ENCODE assay signal across 15 mouse cellular contexts in the genomic region with DNA sequence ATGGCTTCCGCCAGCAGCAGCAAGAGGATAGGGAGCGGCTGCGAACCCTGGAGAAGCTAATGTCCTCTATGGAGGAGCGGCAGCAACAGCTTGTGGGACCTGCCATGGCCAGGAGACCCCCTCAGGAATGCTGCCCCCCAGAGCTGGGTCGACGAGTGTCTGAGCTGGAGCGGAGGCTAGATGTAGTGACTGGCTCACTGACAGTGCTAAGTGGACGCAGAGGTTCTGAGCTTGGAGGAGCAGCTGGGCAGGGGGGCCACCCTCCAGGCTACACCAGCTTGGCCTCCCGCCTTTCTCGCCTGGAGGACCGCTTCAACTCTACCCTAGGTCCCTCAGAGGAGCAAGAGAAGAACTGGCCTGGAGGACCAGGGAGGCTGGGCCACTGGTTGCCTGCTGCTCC. TPM values are rescaled to one million over a fixed set of nuclear protein-coding genes. Genes with fewer than 3 reads are reported as not detected.
A peak's percentile ranks its signal among the peaks of the same experiment; 100 is the strongest.
DNase-seq lines count a peak whose midpoint lies in the region; ATAC-seq and TF ChIP-seq lines count a peak whose summit lies in the region.
"Had no signal": no experiment of that assay in that cellular context is flagged by ENCODE, and none has a peak within 500 bp of the region (broad histone marks: within the 10 kb centered on the region; RNA-seq: fewer than 3 reads in every experiment).

No protein-coding gene starts in this region.

- no peak for ATAC-seq in heart, embryonic 12.5 days (ENCODE audit: insufficient number of reproducible peaks, low FRiP score)
- no peak for ATAC-seq in heart, embryonic 11.5 days (replicated peaks; ENCODE audit: insufficient number of reproducible peaks, low FRiP score, low TSS enrichment)
- ATAC-seq in liver, embryonic 11.5 days (replicated peaks; ENCODE audit: low FRiP score), result no peak
- no peak for ATAC-seq in limb, embryonic 13.5 days (ENCODE audit: low FRiP score, low read depth)
- ATAC-seq in forebrain, postnatal 0 days, result no peak

- 83% methylated on average over 11 of the region's 11 CpGs for WGBS in heart, embryonic 12.5 days
- WGBS in heart, embryonic 11.5 days (ENCODE audit: insufficient replicate concordance), result 84% methylated on average over 11 of the region's 11 CpGs
- 88% methylated on average over 11 of the region's 11 CpGs for WGBS in liver, embryonic 11.5 days
- 86% methylated on average over 11 of the region's 11 CpGs for WGBS in limb, embryonic 13.5 days
- 94% methylated on average over 11 of the region's 11 CpGs for WGBS in forebrain, postnatal 0 days

- peaks cover 84% of the 10 kb centered on the region for H3K4me1 ChIP-seq in heart, embryonic 12.5 days (replicated peaks)
- peaks cover 39% of the 10 kb centered on the region for H3K4me1 ChIP-seq in heart, embryonic 11.5 days (ENCODE audit: control insufficient read depth, insufficient read depth, low read length)
- peaks cover 57% of the 10 kb centered on the region for H3K4me1 ChIP-seq in liver, embryonic 11.5 days (replicated peaks; ENCODE audit: control insufficient read depth, insufficient read depth, low read length)
- H3K4me1 ChIP-seq in bone marrow macrophage, adult 2 months (ENCODE audit: control insufficient read depth, insufficient read depth, low read length), result peaks cover 40% of the 10 kb centered on the region
- H3K4me1 ChIP-seq in limb, embryonic 13.5 days, result peaks cover 85% of the 10 kb centered on the region
- 0 out of 2 replicates have a peak, but pooled peaks cover 4% of the 10 kb centered on the region for H3K4me1 ChIP-seq in forebrain, postnatal 0 days (ENCODE audit: insufficient read depth)

- H3K27ac ChIP-seq in heart, embryonic 12.5 days (ENCODE audit: poor library complexity, severe bottlenecking), result no peak overlapping the region
- no peak overlapping the region for H3K27ac ChIP-seq in heart, embryonic 11.5 days (ENCODE audit: low read depth, low read length)
- no peak overlapping the region; the same call in 1 of the 2 replicates for H3K27ac ChIP-seq in liver, embryonic 11.5 days (ENCODE audit: low read depth, low read length)
- peak overlapping the region; percentile 95 for H3K27ac ChIP-seq in bone marrow macrophage, adult 2 months (ENCODE audit: insufficient read depth, low read depth, low read length)
- no peak overlapping the region for H3K27ac ChIP-seq in limb, embryonic 13.5 days
- no peak overlapping the region for H3K27ac ChIP-seq in forebrain, postnatal 0 days (ENCODE audit: low read depth, low read length)
- H3K27ac ChIP-seq: forebrain, embryonic 12.5 days; hindbrain, embryonic 14.5 days had no signal

- TF ChIP-seq POLR2A in bone marrow macrophage, adult 2 months (IDR thresholded peaks at IDR 0.05; ENCODE audit: borderline replicate concordance, low read depth, low read length), result no peak

- peaks cover 44% of the 10 kb centered on the region for H3K36me3 ChIP-seq in heart, embryonic 12.5 days
- peaks cover 11% of the 10 kb centered on the region for H3K36me3 ChIP-seq in heart, embryonic 11.5 days (ENCODE audit: control insufficient read depth, insufficient read depth, low read length)
- H3K36me3 ChIP-seq in liver, embryonic 11.5 days (ENCODE audit: control insufficient read depth, insufficient read depth, low read length), result peaks cover 26% of the 10 kb centered on the region
- H3K36me3 ChIP-seq in limb, embryonic 13.5 days, result peaks cover 46% of the 10 kb centered on the region
- no peaks in the 10 kb centered on the region for H3K36me3 ChIP-seq in forebrain, postnatal 0 days (ENCODE audit: insufficient read depth)
- H3K36me3 ChIP-seq: forebrain, embryonic 12.5 days had no signal

- TF ChIP-seq CTCF in bone marrow macrophage, adult 2 months (IDR thresholded peaks at IDR 0.05; ENCODE audit: low read depth, low read length), result no peak
- no peak for TF ChIP-seq CTCF in forebrain, postnatal 0 days (IDR thresholded peaks at IDR 0.05; ENCODE audit: low read depth)

- no peaks in the 10 kb centered on the region for H3K27me3 ChIP-seq in heart, embryonic 12.5 days (replicated peaks)
- no peaks in the 10 kb centered on the region for H3K27me3 ChIP-seq in heart, embryonic 11.5 days (ENCODE audit: control insufficient read depth, insufficient read depth, low read length)
- H3K27me3 ChIP-seq in liver, embryonic 11.5 days (replicated peaks; ENCODE audit: control insufficient read depth, insufficient read depth, low read length), result no peaks in the 10 kb centered on the region
- H3K27me3 ChIP-seq in limb, embryonic 13.5 days, result no peaks in the 10 kb centered on the region
- no peaks in the 10 kb centered on the region for H3K27me3 ChIP-seq in forebrain, postnatal 0 days (ENCODE audit: insufficient read depth, low read length)
- H3K27me3 ChIP-seq: forebrain, embryonic 12.5 days had no signal

- no peak for DNase-seq in liver, embryonic 11.5 days (ENCODE audit: low spot score)
- DNase-seq in liver, result no peak
- no peak for DNase-seq in right cerebral cortex, postnatal 36 days (ENCODE audit: low spot score in 2 of 2)
- no peak for DNase-seq in forebrain, postnatal 0 days
- DNase-seq: adrenal gland, adult 8-10 months; kidney, adult 2 months; left cerebral cortex, postnatal 4 days; right cerebral cortex, adult 18-20 months; thymus, adult 2 months had no signal

- H3K4me3 ChIP-seq in heart, embryonic 12.5 days, result no peak overlapping the region
- H3K4me3 ChIP-seq in heart, embryonic 11.5 days (ENCODE audit: low read depth, low read length), result no peak overlapping the region
- H3K4me3 ChIP-seq in liver, embryonic 11.5 days (ENCODE audit: low read depth, low read length), result peak overlapping the region; percentile 4; the same call in 1 of the 2 replicates
- no peak overlapping the region for H3K4me3 ChIP-seq in bone marrow macrophage, adult 2 months (ENCODE audit: insufficient read depth, low read length)
- H3K4me3 ChIP-seq in limb, embryonic 13.5 days, result no peak overlapping the region
- no peak overlapping the region for H3K4me3 ChIP-seq in forebrain, postnatal 0 days (ENCODE audit: low read depth, low read length)
- H3K4me3 ChIP-seq: forebrain, embryonic 12.5 days had no signal

- H3K9me3 ChIP-seq in heart, embryonic 12.5 days (replicated peaks), result no peaks in the 10 kb centered on the region
- no peaks in the 10 kb centered on the region for H3K9me3 ChIP-seq in heart, embryonic 11.5 days (replicated peaks; ENCODE audit: control insufficient read depth, low read length)
- no peaks in the 10 kb centered on the region for H3K9me3 ChIP-seq in liver, embryonic 11.5 days (ENCODE audit: control insufficient read depth, low read length)
- H3K9me3 ChIP-seq in limb, embryonic 13.5 days, result no peaks in the 10 kb centered on the region
- no peaks in the 10 kb centered on the region for H3K9me3 ChIP-seq in forebrain, postnatal 0 days (ENCODE audit: low read length)
- H3K9me3 ChIP-seq: forebrain, embryonic 12.5 days had no signal

- no peak overlapping the region for H3K4me2 ChIP-seq in heart, embryonic 12.5 days
- H3K4me2 ChIP-seq in heart, embryonic 11.5 days, result no peak overlapping the region
- no peak overlapping the region; the same call in 1 of the 2 replicates for H3K4me2 ChIP-seq in liver, embryonic 11.5 days
- H3K4me2 ChIP-seq in limb, embryonic 13.5 days (replicated peaks), result 0 out of 2 replicates have a peak overlapping the region, but pooled peaks have one; percentile 99
- H3K4me2 ChIP-seq in forebrain, postnatal 0 days (ENCODE audit: low read depth), result no peak overlapping the region
- H3K4me2 ChIP-seq: forebrain, embryonic 12.5 days; hindbrain, embryonic 14.5 days had no signal

- H3K9ac ChIP-seq in heart, embryonic 12.5 days, result 0 out of 2 replicates have a peak overlapping the region, but pooled peaks have one; percentile 21
- no peak overlapping the region for H3K9ac ChIP-seq in heart, embryonic 11.5 days (ENCODE audit: low read depth, low read length)
- peak overlapping the region; percentile 25; the same call in 1 of the 2 replicates for H3K9ac ChIP-seq in liver, embryonic 11.5 days (ENCODE audit: low read depth, low read length)
- H3K9ac ChIP-seq in limb, embryonic 13.5 days, result 0 out of 2 replicates have a peak overlapping the region, but pooled peaks have one; percentile 43
- no peak overlapping the region for H3K9ac ChIP-seq in forebrain, postnatal 0 days
- H3K9ac ChIP-seq: forebrain, embryonic 12.5 days; hindbrain, embryonic 14.5 days had no signal

RNA-seq across cellular contexts. Expression of a gene that starts 3.9 kb away (rescaled TPM):
- polyA plus RNA-seq in heart, embryonic 12.5 days (2016; fragmentation: Nextera tagmentation; extraction: Ambion mirVana), result 6.5 and 8.1 TPM in 2 replicates
- polyA plus RNA-seq in heart, embryonic 11.5 days (2014; fragmentation: Nextera tagmentation; extraction: Ambion mirVana), result 10.1 and 11.3 TPM in 2 replicates
- 58.6 and 60.2 TPM in 2 replicates for polyA plus RNA-seq in liver, embryonic 11.5 days (2014; fragmentation: Nextera tagmentation; extraction: Ambion mirVana)
- 29.8 and 38.9 TPM in 2 replicates for polyA plus RNA-seq in bone marrow macrophage, adult 2 months (2012; ENCODE audit: insufficient read depth, insufficient read length, missing spikeins)
- polyA plus RNA-seq in limb, embryonic 13.5 days (2015; fragmentation: Nextera tagmentation; extraction: Ambion mirVana), result 20.0 and 22.6 TPM in 2 replicates
- 4.5 and 5.3 TPM in 2 replicates for total RNA-seq in forebrain, postnatal 0 days (2014; rRNA removed)
- 11.7 and 13.2 TPM in 2 replicates for polyA plus RNA-seq in forebrain, postnatal 0 days (2015; fragmentation: Nextera tagmentation; extraction: Ambion mirVana)

RNA-seq across cellular contexts. Expression of a gene that starts 4.1 kb away (rescaled TPM):
- polyA plus RNA-seq in heart, embryonic 12.5 days (2016; fragmentation: Nextera tagmentation; extraction: Ambion mirVana), result 179 and 187 TPM in 2 replicates
- polyA plus RNA-seq in heart, embryonic 11.5 days (2014; fragmentation: Nextera tagmentation; extraction: Ambion mirVana), result 90.5 and 123 TPM in 2 replicates
- 89.5 and 95.1 TPM in 2 replicates for polyA plus RNA-seq in liver, embryonic 11.5 days (2014; fragmentation: Nextera tagmentation; extraction: Ambion mirVana)
- polyA plus RNA-seq in bone marrow macrophage, adult 2 months (2012; ENCODE audit: insufficient read depth, insufficient read length, missing spikeins), result 29.1 and 37.2 TPM in 2 replicates
- 279 and 281 TPM in 2 replicates for polyA plus RNA-seq in limb, embryonic 13.5 days (2015; fragmentation: Nextera tagmentation; extraction: Ambion mirVana)
- 10.0 and 11.3 TPM in 2 replicates for total RNA-seq in forebrain, postnatal 0 days (2014; rRNA removed)
- polyA plus RNA-seq in forebrain, postnatal 0 days (2015; fragmentation: Nextera tagmentation; extraction: Ambion mirVana), result 9.6 and 10.0 TPM in 2 replicates

RNA-seq across cellular contexts. Expression of a gene that starts 9.8 kb away (rescaled TPM):
- 386 and 388 TPM in 2 replicates for polyA plus RNA-seq in heart, embryonic 12.5 days (2016; fragmentation: Nextera tagmentation; extraction: Ambion mirVana)
- 445 and 470 TPM in 2 replicates for polyA plus RNA-seq in heart, embryonic 11.5 days (2014; fragmentation: Nextera tagmentation; extraction: Ambion mirVana)
- polyA plus RNA-seq in liver, embryonic 11.5 days (2014; fragmentation: Nextera tagmentation; extraction: Ambion mirVana), result 467 and 501 TPM in 2 replicates
- polyA plus RNA-seq in bone marrow macrophage, adult 2 months (2012; ENCODE audit: insufficient read depth, insufficient read length, missing spikeins), result 317 and 358 TPM in 2 replicates
- polyA plus RNA-seq in limb, embryonic 13.5 days (2015; fragmentation: Nextera tagmentation; extraction: Ambion mirVana), result 408 and 424 TPM in 2 replicates
- total RNA-seq in forebrain, postnatal 0 days (2014; rRNA removed), result 116 and 130 TPM in 2 replicates
- polyA plus RNA-seq in forebrain, postnatal 0 days (2015; fragmentation: Nextera tagmentation; extraction: Ambion mirVana), result 190 and 236 TPM in 2 replicates

RNA-seq across cellular contexts. Expression of a gene that starts 28.0 kb away (rescaled TPM):
- 4.9 and 5.2 TPM in 2 replicates for polyA plus RNA-seq in heart, embryonic 12.5 days (2016; fragmentation: Nextera tagmentation; extraction: Ambion mirVana)
- polyA plus RNA-seq in heart, embryonic 11.5 days (2014; fragmentation: Nextera tagmentation; extraction: Ambion mirVana), result 4.4 and 5.4 TPM in 2 replicates
- 5.4 and 8.2 TPM in 2 replicates for polyA plus RNA-seq in liver, embryonic 11.5 days (2014; fragmentation: Nextera tagmentation; extraction: Ambion mirVana)
- polyA plus RNA-seq in bone marrow macrophage, adult 2 months (2012; ENCODE audit: insufficient read depth, insufficient read length, missing spikeins), result not detected in 2 replicates
- polyA plus RNA-seq in limb, embryonic 13.5 days (2015; fragmentation: Nextera tagmentation; extraction: Ambion mirVana), result 7.6 and 8.7 TPM in 2 replicates
- total RNA-seq in forebrain, postnatal 0 days (2014; rRNA removed), result 67.3 and 82.1 TPM in 2 replicates
- polyA plus RNA-seq in forebrain, postnatal 0 days (2015; fragmentation: Nextera tagmentation; extraction: Ambion mirVana), result 61.0 and 63.5 TPM in 2 replicates

RNA-seq across cellular contexts. Expression of a gene that starts 28.9 kb away (rescaled TPM):
- 12.5 and 14.4 TPM in 2 replicates for polyA plus RNA-seq in heart, embryonic 12.5 days (2016; fragmentation: Nextera tagmentation; extraction: Ambion mirVana)
- polyA plus RNA-seq in heart, embryonic 11.5 days (2014; fragmentation: Nextera tagmentation; extraction: Ambion mirVana), result 12.9 and 14.5 TPM in 2 replicates
- 12.4 and 14.4 TPM in 2 replicates for polyA plus RNA-seq in liver, embryonic 11.5 days (2014; fragmentation: Nextera tagmentation; extraction: Ambion mirVana)
- polyA plus RNA-seq in bone marrow macrophage, adult 2 months (2012; ENCODE audit: insufficient read depth, insufficient read length, missing spikeins), result 5.8 and 6.5 TPM in 2 replicates
- polyA plus RNA-seq in limb, embryonic 13.5 days (2015; fragmentation: Nextera tagmentation; extraction: Ambion mirVana), result 32.5 and 34.0 TPM in 2 replicates
- 36.6 and 52.2 TPM in 2 replicates for total RNA-seq in forebrain, postnatal 0 days (2014; rRNA removed)
- polyA plus RNA-seq in forebrain, postnatal 0 days (2015; fragmentation: Nextera tagmentation; extraction: Ambion mirVana), result 15.3 and 21.5 TPM in 2 replicates

Comparison
In these comparisons a context has a peak if more than half of its experiments do, and no peak if none do; other contexts are left out.
1. H3K9ac ChIP-seq: peak in heart, embryonic 12.5 days (single experiment), liver, embryonic 11.5 days (single experiment) and limb, embryonic 13.5 days (single experiment); none in heart, embryonic 11.5 days (single experiment) and forebrain, postnatal 0 days (single experiment).